Mouse (Mus musculus): Measurements from ENCODE around the gene N4bp2l1. TPM values are rescaled to one million over a fixed set of nuclear protein-coding genes. Genes with fewer than 3 reads are reported as not detected.
A peak's percentile ranks its signal among the peaks of the same experiment; 100 is the strongest.
"Not testable (repeated sequence)": the region's sequence is repeated elsewhere in the genome, so short reads cannot be mapped to it uniquely, and the experiment has no call there.

The N4bp2l1 gene
- 10 to 100 TPM; 51.2 to 58.5 TPM for total RNA-seq (2021)

GRCm38 (mm10) chr5:150597088-150597487, at the start of gene N4bp2l1:
N4bp2l1 (minus strand) TSS chr5:150597188.
- DNase-seq, result no peak

DNA sequence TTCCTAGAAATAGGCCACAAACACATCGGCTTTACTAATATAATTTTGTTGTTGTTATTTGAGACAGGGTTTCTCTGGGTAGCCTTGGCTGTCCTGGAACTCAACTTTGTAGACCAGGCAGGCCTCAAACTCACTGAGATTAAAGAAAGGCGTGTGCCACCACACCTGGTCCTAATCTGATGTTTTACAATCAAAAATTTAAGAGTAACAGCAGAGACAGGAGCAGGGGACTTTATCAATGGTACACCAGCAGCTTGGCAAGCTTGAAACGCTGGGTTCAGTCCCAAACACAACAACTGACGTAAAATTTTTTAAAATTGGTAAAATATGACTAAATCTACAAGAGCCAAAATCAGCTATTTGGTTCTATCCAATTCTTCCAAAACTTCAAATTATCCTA, 47.9 kb upstream of the N4bp2l1 start:
- DNase-seq, result no peak

- DNase-seq, result not testable (repeated sequence)
Observed at GRCm38 (mm10) chr5:150643390-150643789, 46.4 kb upstream of the N4bp2l1 start.

- DNase-seq, result no peak
Observed at GRCm38 (mm10) chr5:150641440-150641839, 44.5 kb upstream of the N4bp2l1 start.

- DNase-seq, result no peak
Observed at GRCm38 (mm10) chr5:150629692-150630091, 32.7 kb upstream of the N4bp2l1 start.

DNA sequence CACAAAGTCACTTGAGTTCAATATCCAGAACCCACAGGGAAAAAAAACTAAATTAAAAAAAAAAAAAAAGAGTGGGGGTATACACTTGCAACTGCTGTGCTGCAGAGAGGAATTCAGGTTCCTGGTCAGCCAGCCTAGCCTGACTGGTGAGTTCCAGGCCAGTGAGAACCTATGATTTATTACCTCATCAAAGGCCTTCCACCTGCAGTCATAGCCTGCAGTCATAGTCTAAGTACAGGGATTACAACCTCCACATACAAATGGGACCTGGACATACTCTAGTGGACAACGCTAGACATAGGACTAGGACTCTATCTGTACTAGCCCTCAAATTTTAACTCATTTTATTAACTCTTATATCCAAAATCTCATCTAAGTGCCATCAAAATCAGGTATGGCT, 32.3 kb upstream of the N4bp2l1 start:
- DNase-seq, result no peak

- no peak for DNase-seq
Observed at GRCm38 (mm10) chr5:150625528-150625927, 28.5 kb upstream of the N4bp2l1 start.

DNA sequence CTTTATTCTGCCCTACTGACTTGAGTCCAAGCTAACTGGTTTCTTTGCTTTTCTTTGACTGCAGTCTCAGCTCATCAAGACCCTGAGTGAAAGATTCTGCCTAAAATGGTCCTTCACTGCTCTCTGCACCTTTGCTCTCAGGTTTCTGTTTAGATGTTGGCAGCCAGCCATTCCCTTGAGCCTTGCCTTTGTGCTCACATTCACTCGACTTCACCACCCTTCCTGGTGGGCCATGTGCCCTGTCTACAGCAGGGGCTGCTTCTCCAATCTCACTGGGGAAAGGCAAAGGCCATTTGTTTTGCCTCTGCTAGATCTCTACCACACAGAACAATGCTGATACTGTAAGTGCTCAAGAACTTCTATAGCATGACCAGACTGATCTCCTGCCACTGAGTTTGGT, 25.8 kb upstream of the N4bp2l1 start:
- no peak for DNase-seq

DNA sequence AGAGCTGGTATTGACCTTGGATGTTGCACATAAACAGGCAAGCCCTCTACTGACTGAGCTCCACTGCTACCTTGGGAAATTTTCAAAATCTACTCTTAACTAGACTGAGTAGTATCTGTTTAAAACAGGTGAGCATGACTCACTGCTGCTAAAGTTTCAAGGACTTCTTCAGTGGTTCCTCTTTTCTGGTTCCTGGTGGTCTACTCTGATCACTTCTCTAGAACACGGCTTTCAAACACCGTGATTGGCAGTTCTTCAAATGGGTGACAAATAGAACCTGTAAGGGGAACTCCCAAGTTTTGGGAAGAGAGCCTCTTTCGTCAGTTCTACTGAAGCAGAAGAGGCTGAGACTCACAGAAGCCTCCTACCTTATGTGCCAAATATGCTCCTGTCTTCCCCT, 24.6 kb upstream of the N4bp2l1 start:
- no peak for DNase-seq

GRCm38 (mm10) chr5:150620588-150621135, 23.7 kb upstream of the N4bp2l1 start:
- no peak for DNase-seq

GRCm38 (mm10) chr5:150618599-150619355, 21.8 kb upstream of the N4bp2l1 start:
- no peak for DNase-seq

DNA sequence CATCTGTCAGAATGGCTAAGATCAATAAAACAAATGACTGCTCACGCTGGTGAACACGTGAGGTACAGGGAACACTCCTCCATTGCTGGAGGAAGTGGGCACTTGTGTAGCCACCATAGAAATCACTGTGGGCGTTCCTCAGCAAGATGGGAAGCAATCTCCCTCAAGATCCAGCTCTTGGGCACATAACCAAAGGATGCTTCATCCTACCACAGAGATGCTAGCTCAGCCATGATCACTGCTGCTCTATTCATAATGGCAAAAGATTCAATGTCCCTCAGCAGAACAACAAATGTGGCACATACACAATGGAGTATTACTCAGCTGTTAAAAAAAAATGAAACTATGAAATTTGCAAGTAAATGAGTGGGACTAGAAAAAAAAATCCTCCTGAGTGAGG, 19.7 kb upstream of the N4bp2l1 start:
- DNase-seq, result no peak

DNA sequence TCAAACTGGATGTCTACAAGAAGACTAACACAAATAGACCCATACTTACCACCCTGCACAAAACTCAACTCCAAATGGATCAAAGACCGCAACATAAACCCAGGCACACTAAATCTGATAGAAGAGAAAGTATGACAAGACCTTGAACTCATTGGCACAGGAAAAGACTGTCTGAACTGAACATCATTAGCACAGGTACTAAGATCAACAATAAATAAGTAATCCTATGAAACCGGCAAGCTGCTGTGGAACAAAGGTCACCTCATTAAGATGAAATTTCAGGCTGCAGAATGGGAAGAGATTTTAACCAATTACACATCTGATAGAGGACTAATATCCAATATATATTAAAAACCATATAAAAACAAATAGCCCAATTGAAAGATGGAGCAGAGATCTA, 19.2 kb upstream of the N4bp2l1 start:
- DNase-seq, result no peak

DNA sequence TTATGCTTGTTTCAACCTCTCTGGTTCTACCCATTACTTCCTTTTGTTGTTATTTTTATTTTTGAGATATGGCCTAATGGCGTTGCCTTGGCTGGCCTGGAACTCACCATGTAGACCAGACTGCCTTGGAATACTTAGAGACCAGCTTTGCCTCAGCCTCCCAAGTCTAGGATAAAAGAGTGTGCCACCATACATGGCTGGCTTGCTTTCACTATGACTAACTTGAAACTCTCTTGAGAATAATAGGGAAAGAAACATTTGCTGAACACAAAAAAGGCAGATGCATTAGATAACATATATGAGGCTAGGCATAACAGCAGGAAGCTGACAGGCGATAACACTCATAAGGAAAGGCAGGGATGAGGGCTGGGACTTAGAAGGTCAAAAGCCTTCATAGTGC, 17.1 kb upstream of the N4bp2l1 start:
- no peak for DNase-seq

GRCm38 (mm10) chr5:150611697-150612096, 14.7 kb upstream of the N4bp2l1 start:
- no peak for DNase-seq

DNA sequence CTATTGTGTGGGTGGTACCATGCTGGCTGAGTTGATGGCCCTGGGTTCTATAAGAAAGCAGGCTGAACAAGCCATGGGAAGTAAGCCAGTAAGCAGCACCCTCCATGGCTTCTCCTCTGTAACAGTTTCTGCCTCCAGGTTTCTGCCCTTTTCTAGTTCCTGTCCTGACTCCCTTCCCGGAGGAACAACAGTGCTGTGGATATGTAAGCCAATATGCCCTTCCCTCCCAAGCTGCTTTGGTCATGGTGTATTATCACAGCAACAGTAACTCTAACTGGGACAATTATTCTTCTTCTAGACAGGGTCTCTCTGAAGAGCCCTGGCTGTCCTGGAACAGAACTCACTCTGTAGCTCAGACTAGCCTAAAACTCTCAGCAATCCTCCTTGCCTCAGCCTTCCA, 14.1 kb upstream of the N4bp2l1 start:
- no peak for DNase-seq

DNA sequence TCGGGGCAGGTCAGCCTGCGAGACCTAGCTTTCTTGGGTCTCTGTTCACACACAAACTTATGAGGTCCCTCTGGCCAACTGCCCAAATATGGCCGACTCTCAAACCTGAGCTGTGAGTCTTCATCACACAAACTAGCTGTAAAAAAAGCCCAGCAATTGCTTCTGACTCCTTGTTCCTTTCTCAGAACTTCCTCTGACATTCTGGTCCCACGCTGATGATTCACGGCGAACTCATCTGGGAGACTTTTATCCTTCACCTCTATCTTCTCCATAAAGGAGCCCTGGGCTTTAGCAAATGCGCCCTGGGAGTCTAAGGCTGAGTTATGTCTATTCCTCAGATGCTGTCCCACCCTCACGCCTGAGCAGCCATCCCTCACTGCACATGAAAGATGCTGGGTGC, 10.6 kb upstream of the N4bp2l1 start:
- DNase-seq, result no peak

- DNase-seq, result no peak
Observed at GRCm38 (mm10) chr5:150606131-150606530, 9.1 kb upstream of the N4bp2l1 start.

DNA sequence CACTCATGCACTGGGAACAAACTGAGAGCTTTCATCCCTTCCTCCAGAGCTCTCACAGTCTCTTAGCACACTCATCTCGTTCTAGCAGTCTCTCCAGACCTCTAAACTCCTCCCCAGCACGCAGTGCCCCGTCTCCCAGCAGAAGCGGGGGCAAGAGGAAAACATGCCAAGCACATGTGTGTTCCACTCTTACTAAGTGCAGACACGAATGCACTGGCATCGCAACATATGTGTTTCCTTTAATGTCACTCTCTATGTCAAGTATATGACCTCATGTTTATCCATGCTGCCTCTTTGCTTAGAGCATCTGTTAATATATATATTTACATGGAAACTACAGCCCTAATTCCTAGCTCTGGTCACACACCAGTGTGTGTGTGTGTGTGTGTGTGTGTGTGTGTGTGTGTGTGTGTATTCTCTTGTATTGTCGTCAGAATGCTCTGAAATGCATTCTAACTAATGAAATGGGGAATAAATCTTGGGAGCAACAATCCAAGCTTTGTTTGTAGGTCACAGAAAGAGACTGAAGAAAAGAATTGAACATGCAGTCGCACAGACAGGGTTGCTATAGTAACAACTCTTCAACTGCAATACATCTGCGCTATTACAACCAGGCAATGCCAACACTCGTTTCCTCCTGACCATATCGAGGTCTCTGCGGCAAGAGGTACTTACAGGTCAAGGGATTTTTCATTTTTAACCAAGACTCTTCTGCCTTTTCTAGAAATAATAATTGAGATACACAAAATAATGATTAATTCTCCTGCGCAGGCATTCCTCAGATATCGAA, 4.6 kb upstream of the N4bp2l1 start:
- DNase-seq, result no peak

GRCm38 (mm10) chr5:150600554-150601440, 3.8 kb upstream of the N4bp2l1 start:
- DNase-seq, result peak in 1 of 2 experiments; percentile 23

DNA sequence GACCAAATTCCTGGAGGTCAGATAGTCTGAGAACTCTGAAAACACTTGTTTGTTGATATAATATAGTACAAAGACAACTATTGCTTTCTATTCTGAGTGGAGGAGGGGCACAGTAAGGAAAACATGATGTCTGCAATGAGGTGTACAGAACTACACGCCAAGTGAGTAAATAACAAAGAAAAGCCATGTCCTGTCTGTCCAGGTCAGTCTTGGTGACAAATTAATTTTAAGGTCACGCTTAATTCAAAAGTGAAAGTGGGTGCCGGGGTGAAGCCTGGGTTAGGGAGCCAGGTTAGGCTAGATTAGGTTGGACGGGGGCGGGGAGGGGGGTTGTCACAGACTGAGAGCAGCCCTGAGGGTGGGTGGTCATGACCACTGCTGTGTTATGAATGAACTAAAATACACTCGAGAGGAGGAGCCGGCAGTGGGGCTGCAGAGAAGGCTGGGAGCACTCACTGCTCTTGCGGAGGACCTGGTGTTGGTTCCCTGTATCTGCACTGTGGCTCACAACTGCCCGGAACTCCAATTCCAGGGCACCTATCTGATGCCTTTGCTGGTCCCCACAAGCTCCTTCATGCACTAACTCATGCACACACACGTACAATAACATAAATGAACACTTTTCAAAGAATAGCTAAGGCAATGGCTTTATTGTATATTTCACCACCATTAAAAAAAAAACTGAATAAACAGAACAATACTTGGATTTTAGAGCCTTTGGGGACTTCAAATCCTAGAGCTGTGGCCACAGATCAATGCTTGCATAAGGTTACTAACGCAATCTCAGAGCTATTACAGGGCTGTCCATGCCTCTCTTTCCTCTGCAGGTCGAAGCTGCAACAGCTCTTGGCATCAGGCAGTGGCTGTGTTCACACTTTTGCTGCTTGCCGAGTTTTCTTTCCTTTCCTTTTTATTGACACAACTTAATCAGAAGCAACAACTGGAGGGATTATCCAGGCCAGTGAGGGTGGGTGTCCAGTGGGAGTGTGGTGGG, 2.6 kb upstream of the N4bp2l1 start:
- no peak for DNase-seq
